Mouse (Mus musculus) cortical plate, adult 2 months (tissue): Measurements from ENCODE around the gene Gnat2.

Source experiments
- CTCF ChIP-seq: fragments of 200-500 bp; IDR thresholded peaks from 2 replicates; pipeline ENCODE4 v1.5.1; 2011; ENCODE audit warnings: mild to moderate bottlenecking, control low read depth, low read length; ENCODE audit not compliant: insufficient read depth; ENCODE audit errors: extremely low read depth
- POLR2A ChIP-seq: fragments of 200-500 bp; IDR thresholded peaks from 2 replicates; pipeline ENCODE4 v1.6.1; 2011; ENCODE audit warnings: mild to moderate bottlenecking, low read length, control low read depth; ENCODE audit not compliant: insufficient read depth; ENCODE audit errors: extremely low read depth

DNA sequence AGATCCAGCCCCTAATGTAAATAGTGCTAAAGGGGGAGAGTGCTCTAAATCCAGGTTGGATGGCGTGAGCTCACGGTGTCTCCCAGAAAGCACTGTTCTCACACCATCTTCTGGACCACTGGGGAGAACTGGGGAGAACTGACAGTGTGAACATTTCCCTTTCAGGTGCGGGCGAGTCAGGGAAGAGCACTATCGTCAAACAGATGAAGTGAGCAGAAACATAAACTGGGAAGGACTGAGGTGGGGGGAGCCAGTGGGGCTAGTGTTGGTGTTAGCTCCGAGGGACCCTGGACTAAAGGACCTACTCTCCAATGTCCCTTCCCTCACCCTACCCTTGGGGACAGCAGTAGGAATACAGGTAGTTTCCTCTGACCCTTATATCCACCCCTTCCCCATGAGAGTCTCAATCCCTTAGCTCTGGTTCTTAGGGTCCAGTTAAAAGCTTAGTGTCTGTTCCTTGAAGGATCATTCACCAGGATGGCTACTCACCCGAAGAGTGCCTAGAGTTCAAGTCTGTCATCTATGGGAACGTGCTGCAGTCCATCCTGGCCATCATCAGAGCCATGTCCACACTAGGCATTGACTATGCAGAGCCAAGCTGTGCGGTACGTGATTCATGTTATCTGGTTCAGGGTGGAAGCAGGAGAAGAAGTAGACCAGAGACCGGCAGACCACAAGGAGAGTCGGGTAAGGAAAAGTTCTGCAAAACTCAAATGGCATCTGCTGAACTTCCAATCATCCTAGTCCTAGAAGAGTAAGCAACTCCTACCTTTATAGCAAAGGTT is 2.6 kb downstream of the Gnat2 start:
- TF ChIP-seq CTCF (no peak), POLR2A (no peak)
